Mouse (Mus musculus) testis, adult 2 months (tissue): ENCODE results near the gene St6galnac5.

ENCODE experiments used
- CTCF ChIP-seq: fragments of 200-500 bp; IDR thresholded peaks from 2 replicates; pipeline ENCODE4 v1.5.1; 2012; ENCODE audit warnings: low read depth, mild to moderate bottlenecking, inconsistent platforms, low read length, moderate library complexity; ENCODE audit not compliant: control insufficient read depth, insufficient read depth, insufficient replicate concordance
- POLR2A ChIP-seq: fragments of 200-500 bp; IDR thresholded peaks from 2 replicates; pipeline ENCODE4 v1.6.1; 2012; ENCODE audit warnings: low read depth, mild to moderate bottlenecking, inconsistent platforms, low read length, moderate library complexity; ENCODE audit not compliant: control insufficient read depth

- TF ChIP-seq CTCF (no peak), POLR2A (no peak)
Measured at GRCm38 (mm10) chr3:152936313-152936712, 45.7 kb downstream of the St6galnac5 start.
